Mouse (Mus musculus) stomach, embryonic 14.5 days (tissue): ENCODE results near the gene Tmem236. TPM values are rescaled to one million over a fixed set of nuclear protein-coding genes. Genes with fewer than 3 reads are reported as not detected.
A peak's percentile ranks its signal among the peaks of the same experiment; 100 is the strongest.

Experiments used
- ATAC-seq: fragments of 200-750 bp; cut with Nextera tagmentation; 2 replicates; pipeline ENCODE4 v1.8.0; 2017; ENCODE audit warnings: low read depth, moderate TSS enrichment; ENCODE audit not compliant: insufficient number of reproducible peaks, insufficient read depth, low FRiP score
- H3K27ac ChIP-seq: fragments of 300-500 bp; sonication (generic); 2 replicates; pipeline ENCODE4 v1.5.1; 2014; ENCODE audit warnings: mild to moderate bottlenecking, low read length, moderate library complexity, mixed read lengths
- H3K27me3 ChIP-seq: fragments of 300-500 bp; sonication (generic); 2 replicates; pipeline ENCODE4 v1.6.1; 2014; ENCODE audit warnings: low read length, control low read depth, mixed read lengths; ENCODE audit not compliant: control insufficient read depth, insufficient read depth
- H3K36me3 ChIP-seq: fragments of 300-500 bp; sonication (generic); 2 replicates; pipeline ENCODE4 v1.6.1; 2014; ENCODE audit warnings: mild to moderate bottlenecking, control low read depth, low read length, moderate library complexity, mixed read lengths; ENCODE audit not compliant: control insufficient read depth, insufficient read depth
- H3K4me1 ChIP-seq: fragments of 300-500 bp; sonication (generic); 2 replicates; pipeline ENCODE4 v1.6.1; 2014; ENCODE audit warnings: low read length, control low read depth, mixed read lengths; ENCODE audit not compliant: control insufficient read depth, insufficient read depth
- H3K4me2 ChIP-seq: fragments of 300-500 bp; sonication (generic); replicated peaks from 2 replicates; pipeline ENCODE4 v1.6.1; 2014; ENCODE audit warnings: low read depth, low read length, control low read depth
- H3K4me3 ChIP-seq: fragments of 300-500 bp; sonication (generic); 2 replicates; pipeline ENCODE4 v1.5.1; 2014; ENCODE audit warnings: low read depth, low read length, control low read depth
- H3K9ac ChIP-seq: fragments of 300-500 bp; sonication (generic); replicated peaks from 2 replicates; pipeline ENCODE4 v1.6.1; 2014; ENCODE audit warnings: low read depth, mild to moderate bottlenecking, control low read depth, low read length, moderate library complexity, mixed read lengths
- H3K9me3 ChIP-seq: fragments of 300-500 bp; sonication (generic); 2 replicates; pipeline ENCODE4 v1.6.1; 2016; ENCODE audit warnings: low read depth, low read length, control low read depth; ENCODE audit not compliant: control insufficient read depth
- WGBS: fragments of 180-500 bp; shearing (Covaris S2); extraction: QIAGEN DNeasy Blood & Tissue Kit; methylation state at CpG from one replicate; pipeline ENCODE4 v1.1.7; 2014; 5-methylcytosine and 5-hydroxymethylcytosine counted together
- polyA plus RNA-seq: library from polyadenylated mRNA; unstranded; fragments of >200 nt; fragmentation: Nextera tagmentation; extraction: Ambion mirVana; gene quantifications from 2 replicates; pipeline ENCODE4 v1.2.1, GENCODE M21; 2014

Tmem236 gene
- polyA plus RNA-seq: 0.26 and 0.70 TPM in 2 replicates

- no peak within 1 kb of the TSS for H3K9ac ChIP-seq
- 76% methylated on average over 3 of the region's 3 CpGs for WGBS
- no peaks in the 10 kb centered on the region for H3K27me3 ChIP-seq
- H3K4me3 ChIP-seq: no peak within 1 kb of the TSS
- ATAC-seq: no peak
- no peak within 1 kb of the TSS for H3K27ac ChIP-seq
- H3K9me3 ChIP-seq: no peaks in the 10 kb centered on the region
- no peaks in the 10 kb centered on the region for H3K4me1 ChIP-seq
- no peaks in the 10 kb centered on the region for H3K36me3 ChIP-seq
- H3K4me2 ChIP-seq: no peak within 1 kb of the TSS
Observed at GRCm38 (mm10) chr2:14174334-14174733, at the start of gene Tmem236. Tmem236 (plus strand) TSS chr2:14174523.

DNA sequence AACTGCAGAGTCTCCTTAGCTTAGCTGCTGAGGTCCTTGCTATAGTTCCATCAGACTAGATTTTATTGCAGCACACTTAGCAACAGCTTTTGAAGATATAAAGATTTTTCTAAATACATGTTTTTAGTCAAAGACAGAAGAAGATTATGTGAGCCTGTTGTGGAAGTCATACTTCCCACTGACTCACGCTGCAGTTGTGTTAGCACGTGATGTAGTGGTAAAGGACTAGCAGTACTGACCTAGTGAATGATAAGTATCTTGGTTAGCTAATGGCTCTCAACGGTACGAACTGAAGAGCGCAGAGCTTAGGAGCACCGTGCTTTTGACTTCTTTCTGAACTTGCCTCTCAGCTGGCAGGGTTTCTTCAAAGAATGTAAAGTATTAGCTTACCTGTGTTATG is 47.9 kb upstream of the Tmem236 start:
- Histone ChIP-seq H3K36me3 (peaks cover 18% of the 10 kb centered on the region), H3K4me2 (no peak overlapping the region), H3K27ac (no peak overlapping the region), H3K9me3 (no peaks in the 10 kb centered on the region), H3K27me3 (no peaks in the 10 kb centered on the region), H3K9ac (no peak overlapping the region), H3K4me3 (no peak overlapping the region), H3K4me1 (no peaks in the 10 kb centered on the region)
- WGBS: 88% methylated on average over 6 of the region's 6 CpGs
- no peak for ATAC-seq

DNA sequence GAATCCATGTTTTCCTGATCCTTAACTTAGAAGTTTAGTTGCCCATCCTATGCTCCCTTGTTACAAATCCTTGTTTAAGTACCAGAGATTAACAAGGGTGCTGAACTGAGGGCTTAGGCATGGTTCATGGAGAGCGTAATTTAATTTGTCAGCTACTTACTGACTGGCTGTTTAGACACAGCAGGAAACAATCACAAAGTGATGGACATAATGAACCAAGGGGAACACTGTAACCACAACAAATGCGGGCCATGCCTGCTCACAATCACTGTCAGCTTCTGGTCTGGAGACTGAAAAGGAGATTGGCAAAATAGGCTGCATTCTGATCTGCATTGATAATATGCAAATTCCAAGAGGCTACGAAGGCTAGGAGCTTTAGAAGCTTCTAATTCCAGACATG is 46.7 kb upstream of the Tmem236 start:
- Histone ChIP-seq H3K27me3 (no peaks in the 10 kb centered on the region), H3K4me1 (no peaks in the 10 kb centered on the region), H3K9me3 (no peaks in the 10 kb centered on the region), H3K4me2 (no peak overlapping the region), H3K4me3 (no peak overlapping the region), H3K27ac (no peak overlapping the region), H3K9ac (no peak overlapping the region), H3K36me3 (peaks cover 22% of the 10 kb centered on the region)
- 74% methylated on average over 3 of the region's 3 CpGs for WGBS
- no peak for ATAC-seq

- Histone ChIP-seq H3K9me3 (no peaks in the 10 kb centered on the region), H3K36me3 (peaks cover 21% of the 10 kb centered on the region; the same call in 1 of the 2 replicates), H3K27me3 (no peaks in the 10 kb centered on the region), H3K4me1 (no peaks in the 10 kb centered on the region), H3K27ac (no peak overlapping the region), H3K4me2 (no peak overlapping the region), H3K4me3 (no peak overlapping the region), H3K9ac (no peak overlapping the region)
- no peak for ATAC-seq
- WGBS: 81% methylated on average over 12 of the region's 12 CpGs
Observed at GRCm38 (mm10) chr2:14130641-14131339, 43.5 kb upstream of the Tmem236 start.

- no peak overlapping the region for H3K9ac ChIP-seq
- no peak overlapping the region for H3K4me3 ChIP-seq
- H3K4me2 ChIP-seq: no peak overlapping the region
- H3K4me1 ChIP-seq: no peaks in the 10 kb centered on the region
- H3K9me3 ChIP-seq: no peaks in the 10 kb centered on the region
- 87% methylated on average over 4 of the region's 4 CpGs for WGBS
- H3K27ac ChIP-seq: no peak overlapping the region
- H3K36me3 ChIP-seq: peaks cover 21% of the 10 kb centered on the region; the same call in 1 of the 2 replicates
- ATAC-seq: no peak
- no peaks in the 10 kb centered on the region for H3K27me3 ChIP-seq
Observed at GRCm38 (mm10) chr2:14132468-14133326, 41.6 kb upstream of the Tmem236 start.

GRCm38 (mm10) chr2:14136906-14137305 is 37.4 kb upstream of the Tmem236 start:
- ATAC-seq: peak; percentile 84; the same call in 1 of the 2 replicates
- peaks cover 11% of the 10 kb centered on the region; the same call in 1 of the 2 replicates for H3K36me3 ChIP-seq
- no peaks in the 10 kb centered on the region for H3K9me3 ChIP-seq
- 39% methylated on average over 3 of the region's 3 CpGs for WGBS
- no peak overlapping the region for H3K9ac ChIP-seq
- no peaks in the 10 kb centered on the region for H3K4me1 ChIP-seq
- no peaks in the 10 kb centered on the region for H3K27me3 ChIP-seq
- no peak overlapping the region for H3K4me2 ChIP-seq
- H3K4me3 ChIP-seq: no peak overlapping the region
- H3K27ac ChIP-seq: no peak overlapping the region

GRCm38 (mm10) chr2:14139590-14139989 is 34.7 kb upstream of the Tmem236 start:
- H3K27ac ChIP-seq: no peak overlapping the region
- H3K9me3 ChIP-seq: no peaks in the 10 kb centered on the region
- no peak for ATAC-seq
- no peak overlapping the region for H3K9ac ChIP-seq
- WGBS: 89% methylated on average over 6 of the region's 6 CpGs
- H3K4me1 ChIP-seq: no peaks in the 10 kb centered on the region
- no peak overlapping the region for H3K4me3 ChIP-seq
- H3K4me2 ChIP-seq: no peak overlapping the region
- H3K27me3 ChIP-seq: no peaks in the 10 kb centered on the region
- H3K36me3 ChIP-seq: peaks cover 26% of the 10 kb centered on the region; the same call in 1 of the 2 replicates

- peaks cover 26% of the 10 kb centered on the region; the same call in 1 of the 2 replicates for H3K36me3 ChIP-seq
- H3K4me2 ChIP-seq: no peak overlapping the region
- H3K27ac ChIP-seq: no peak overlapping the region
- WGBS: 80% methylated on average over 2 of the region's 2 CpGs
- H3K9ac ChIP-seq: no peak overlapping the region
- no peak overlapping the region for H3K4me3 ChIP-seq
- H3K9me3 ChIP-seq: no peaks in the 10 kb centered on the region
- H3K4me1 ChIP-seq: no peaks in the 10 kb centered on the region
- H3K27me3 ChIP-seq: no peaks in the 10 kb centered on the region
- ATAC-seq: no peak
Observed at GRCm38 (mm10) chr2:14140044-14140443, 34.3 kb upstream of the Tmem236 start.
